Mouse (Mus musculus) embryo, embryonic 10.5 days (tissue): ENCODE results near the gene Etv6.

Source experiments
- DNase-seq: peaks from one replicate; pipeline ENCODE4 v3.0.0-alpha.2; 2015; ENCODE audit warnings: low spot score

Gene Etv6

DNA sequence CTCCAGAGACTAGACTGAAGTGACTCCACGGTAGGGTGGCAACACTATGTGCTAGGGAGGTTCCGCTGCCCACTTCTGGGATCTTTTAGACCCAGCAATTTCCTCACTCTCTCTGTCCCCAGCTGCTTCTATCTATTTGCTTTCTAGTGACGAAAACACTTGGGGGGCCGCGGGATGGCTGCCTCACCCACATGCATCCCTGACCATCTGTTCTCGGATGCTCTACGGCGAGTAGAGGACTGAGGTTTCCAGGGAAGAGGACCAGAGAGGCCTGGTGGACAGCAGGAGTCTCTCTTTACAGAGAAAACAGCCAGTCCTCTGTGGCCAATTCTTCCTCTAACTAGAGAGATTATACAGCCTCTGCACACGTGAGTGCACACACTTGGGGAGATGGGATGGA lies 43.6 kb downstream of the Etv6 start:
- DNase-seq = no peak

DNA sequence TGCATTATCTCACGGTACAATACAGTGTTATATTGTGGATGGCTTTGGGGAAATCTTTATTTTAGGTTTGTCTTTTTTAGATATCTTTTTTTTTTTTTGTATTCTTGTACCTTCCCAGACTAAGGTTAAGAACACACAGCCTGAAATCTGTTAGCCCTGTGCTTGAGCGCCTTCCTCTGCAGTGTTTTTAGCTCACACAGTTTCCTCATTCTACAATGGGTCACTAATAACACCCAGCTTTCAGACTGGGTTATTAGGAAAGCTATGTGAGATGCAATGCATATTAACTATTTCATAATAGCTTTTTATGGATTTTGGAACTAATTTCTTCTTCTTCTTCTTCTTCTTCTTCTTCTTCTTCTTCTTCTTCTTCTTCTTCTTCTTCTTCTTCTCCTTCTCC lies 44.1 kb downstream of the Etv6 start:
- DNase-seq = no peak

DNA sequence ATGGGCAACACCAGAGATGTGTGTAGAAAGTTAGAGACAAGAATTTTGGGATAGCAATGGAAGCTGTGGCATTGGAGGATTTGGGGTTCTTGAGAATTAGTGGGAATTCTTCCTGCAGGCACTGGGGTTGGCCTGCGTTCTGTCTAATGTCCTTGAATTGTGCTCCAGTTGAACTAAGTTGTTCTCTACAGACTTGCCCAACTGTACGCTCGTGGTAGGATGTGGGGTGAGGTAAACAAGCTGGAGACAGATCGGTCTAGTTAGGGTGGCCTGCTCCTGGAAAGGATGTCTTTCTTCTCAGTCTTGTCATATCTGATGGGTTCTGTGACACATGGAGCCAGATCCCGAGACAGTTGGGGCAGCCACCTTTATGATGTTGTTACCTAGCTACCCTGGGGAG lies 45.4 kb downstream of the Etv6 start:
- DNase-seq = no peak

DNA sequence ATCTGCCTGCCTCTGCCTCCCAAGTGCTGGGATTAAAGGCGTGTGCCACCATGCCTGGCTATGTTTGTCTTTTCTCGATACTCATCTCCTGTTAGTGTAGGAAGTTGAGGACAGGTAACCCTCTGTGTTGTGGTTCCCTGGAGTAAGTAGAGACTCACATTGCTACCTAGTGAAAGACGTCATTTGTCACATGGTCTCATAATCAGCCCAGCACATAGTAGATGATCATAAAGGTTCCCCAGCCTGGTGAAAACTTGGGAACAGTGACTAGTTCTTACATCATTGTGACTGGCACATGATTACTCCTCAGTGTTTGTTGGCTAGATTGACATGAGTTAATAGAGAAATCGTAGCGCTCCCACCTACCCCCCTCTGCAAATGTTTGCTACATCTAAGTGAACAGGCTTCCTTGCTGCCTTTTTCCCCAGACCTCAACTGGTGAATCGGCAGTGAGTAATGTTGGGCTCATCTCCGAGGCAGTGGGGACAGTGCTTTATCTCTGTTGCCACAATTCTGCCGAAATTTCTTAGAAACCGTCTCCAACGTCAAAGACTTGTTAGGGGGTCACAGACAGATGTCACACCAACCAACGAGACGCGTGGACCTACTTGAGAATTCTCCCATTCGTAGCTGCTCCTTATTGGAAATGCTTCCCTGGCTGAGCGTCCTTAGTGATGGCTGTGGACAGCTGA lies 46.9 kb downstream of the Etv6 start:
- no peak for DNase-seq

DNA sequence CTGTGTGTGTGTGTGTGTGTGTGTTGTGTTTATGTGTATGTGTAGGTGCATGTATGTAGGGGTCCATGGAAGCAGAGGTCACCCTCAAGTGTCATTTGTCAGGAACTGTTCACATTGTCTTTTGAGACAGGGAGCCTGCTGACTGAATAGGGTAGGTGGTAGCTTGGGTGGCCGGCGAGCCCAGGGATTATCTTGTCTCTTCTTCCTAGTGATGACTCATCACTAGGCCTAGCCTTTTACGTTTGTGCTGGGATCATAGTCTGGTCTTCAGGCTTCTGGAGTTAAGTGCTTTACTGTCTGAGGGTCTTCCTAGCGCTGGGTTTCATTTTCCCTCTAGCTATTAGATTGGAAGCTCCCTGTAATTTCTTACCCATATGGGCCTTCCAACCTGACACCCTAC lies 47.9 kb downstream of the Etv6 start:
- no peak for DNase-seq

DNA sequence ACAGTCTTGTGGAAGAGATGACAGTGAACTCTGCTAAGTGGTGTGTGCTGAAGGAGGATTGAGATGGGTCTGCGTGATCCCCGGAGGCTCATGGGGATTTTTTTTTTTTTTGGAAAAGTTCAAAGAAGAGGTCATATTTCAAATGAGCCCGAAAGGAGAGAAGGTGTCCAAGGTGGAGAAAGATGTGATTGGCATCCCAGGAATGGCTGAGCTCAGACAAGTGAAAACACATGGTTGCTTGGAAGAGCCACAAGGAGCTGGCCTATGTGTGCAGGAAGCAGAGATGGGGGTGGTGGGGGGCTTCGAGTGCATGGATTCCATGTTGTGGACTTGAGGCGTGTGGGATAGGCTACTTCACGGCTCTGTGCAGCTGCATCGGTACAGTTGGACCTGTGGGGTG lies 50.9 kb downstream of the Etv6 start:
- DNase-seq = peak; percentile 24

DNA sequence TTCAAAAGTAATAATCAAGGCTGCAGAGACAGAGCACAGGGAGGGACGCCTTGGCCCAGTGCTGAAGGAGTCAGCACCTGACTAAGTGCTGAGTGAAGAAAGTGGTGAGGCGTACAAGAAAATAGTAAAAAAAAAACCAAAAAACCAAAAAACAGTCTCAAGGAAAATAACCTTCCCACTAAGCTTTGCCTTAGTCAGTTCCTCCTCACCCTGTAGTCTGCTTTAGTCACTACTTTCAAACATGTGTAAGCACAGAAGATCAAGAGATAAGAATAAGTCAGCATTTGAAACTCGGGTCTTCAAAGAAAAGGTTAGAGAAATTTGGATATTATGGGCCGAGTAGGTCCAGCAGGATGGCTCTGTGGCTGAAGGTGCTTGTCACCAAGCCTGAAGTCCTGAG lies 52.2 kb downstream of the Etv6 start:
- no peak for DNase-seq

DNA sequence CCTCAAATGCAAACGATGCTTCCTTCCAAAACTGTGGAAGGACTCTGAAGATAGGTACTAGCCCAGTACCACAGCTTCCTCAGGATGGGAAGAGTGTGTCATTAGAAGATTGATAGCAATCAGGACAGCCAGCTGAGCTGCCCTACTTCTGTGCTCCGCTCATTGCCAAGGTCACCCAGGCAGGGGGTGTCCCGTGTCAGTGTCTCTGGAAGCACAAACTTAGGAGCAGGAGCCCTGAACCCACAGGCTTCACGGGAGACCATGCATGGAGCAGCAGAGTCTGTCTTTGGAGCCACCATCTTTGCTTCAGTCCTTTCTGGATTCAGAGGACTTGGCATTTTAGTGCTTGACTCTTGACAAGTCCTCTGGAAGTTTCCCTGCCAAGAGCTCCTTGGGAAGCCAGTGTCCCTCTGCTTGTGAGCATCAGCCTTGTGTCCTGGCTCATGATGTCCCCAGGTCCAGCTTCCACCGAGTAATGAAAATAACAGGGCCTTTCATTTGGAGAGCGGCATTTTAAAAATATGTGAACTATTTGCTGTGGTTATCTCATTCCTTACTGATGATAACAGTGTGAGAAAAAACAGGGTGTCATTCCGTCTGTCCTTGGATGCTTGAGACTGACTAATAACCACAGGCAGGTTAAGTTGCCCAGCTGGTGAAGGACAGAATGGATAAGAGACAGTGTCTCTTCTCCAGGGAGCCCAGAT lies 54.3 kb downstream of the Etv6 start:
- DNase-seq = no peak

DNA sequence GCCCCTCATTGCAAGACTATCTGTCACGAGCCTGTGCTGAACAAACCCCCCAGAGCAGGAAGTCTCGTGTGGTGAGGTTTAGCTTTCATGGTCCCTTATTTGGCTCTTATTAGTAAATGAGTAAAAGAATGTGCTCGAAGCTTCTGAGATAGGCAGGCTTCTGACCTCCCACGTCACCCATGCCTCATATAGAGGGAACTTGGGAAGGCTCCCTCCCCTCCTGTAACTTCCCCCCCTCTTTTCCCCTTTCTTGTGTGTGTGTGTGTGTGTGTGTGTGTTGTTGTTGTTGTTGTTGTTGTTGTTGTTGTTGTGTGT lies 54.8 kb downstream of the Etv6 start:
- DNase-seq = no peak

DNA sequence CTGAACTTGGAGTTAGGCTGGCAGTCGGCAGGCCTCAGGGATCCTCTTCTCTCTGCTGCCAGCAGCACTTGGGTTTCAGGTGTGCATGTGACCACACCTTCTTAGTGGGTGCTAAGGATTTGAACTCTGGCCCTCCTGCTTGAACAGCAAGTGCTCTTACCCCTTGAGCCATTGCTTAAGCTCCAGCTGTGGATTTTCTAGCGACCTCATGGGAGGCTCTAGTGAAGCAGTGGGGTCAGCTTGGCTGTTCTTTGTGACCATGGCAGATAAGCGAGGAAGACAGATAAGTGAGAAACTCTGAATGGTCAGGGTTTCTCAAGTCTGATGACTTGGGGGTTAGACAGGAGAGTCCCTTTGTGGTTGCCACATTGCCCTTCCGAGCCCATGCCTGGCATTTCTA lies 55.4 kb downstream of the Etv6 start:
- DNase-seq = no peak

DNA sequence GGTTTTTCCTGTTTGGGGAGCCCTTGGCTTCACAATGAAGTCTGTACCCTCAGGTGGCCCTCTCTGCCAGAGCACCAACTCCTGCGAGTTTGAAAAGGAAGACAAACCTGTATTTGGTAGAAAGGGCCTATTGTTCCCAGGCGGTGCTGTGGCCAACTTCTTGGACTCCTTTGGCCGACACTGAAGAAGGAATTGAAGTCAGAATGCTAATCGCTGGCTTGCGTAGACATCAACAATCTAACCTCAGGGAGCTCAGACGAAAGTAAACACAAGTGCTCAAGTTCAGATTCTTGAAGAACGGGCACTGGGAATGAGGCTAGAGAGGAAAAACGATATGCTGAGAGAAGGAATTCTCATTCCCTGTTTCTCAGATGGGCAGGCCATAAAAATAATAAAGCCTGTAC lies 55.9 kb downstream of the Etv6 start:
- peak; percentile 15 for DNase-seq

DNA sequence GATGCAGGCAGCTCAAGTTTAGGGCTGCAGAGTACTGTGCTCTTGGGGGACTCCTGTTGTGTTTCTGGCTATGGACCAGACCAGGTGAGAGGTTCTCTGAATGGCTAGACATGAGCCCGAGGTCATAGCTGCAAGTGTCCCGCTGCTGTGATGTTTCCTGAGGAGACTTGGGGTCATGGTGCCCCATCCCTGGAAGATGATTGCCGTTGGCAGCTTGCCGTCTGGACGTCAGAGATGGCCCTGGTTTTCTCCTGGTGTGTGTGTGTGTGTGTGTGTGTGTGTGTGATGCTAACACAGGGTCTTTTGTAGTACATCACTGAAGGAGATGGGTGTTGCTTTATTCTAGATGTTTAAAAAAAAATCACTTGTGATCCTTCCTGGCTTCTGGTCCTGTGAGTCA lies 58.6 kb downstream of the Etv6 start:
- no peak for DNase-seq

DNA sequence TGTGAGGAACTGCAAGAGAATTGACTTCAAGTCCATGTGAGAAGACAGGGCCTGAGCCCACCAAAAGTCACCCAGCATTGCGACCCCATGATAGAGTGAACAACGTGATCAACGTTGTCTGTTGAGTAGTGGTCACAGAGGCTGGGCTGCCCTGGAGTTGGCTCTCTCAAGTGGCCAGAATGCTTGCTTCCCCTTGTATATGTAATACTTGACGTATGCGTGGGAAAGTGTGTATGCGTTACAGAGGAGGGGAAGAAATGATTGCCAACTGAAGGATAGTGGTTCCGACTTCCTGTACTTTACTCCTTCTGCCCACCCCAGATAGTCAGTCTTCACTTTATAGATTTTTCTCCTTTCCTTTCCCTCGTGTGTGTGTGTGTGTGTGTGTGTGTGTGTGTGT lies 59.1 kb downstream of the Etv6 start:
- DNase-seq = no peak

DNA sequence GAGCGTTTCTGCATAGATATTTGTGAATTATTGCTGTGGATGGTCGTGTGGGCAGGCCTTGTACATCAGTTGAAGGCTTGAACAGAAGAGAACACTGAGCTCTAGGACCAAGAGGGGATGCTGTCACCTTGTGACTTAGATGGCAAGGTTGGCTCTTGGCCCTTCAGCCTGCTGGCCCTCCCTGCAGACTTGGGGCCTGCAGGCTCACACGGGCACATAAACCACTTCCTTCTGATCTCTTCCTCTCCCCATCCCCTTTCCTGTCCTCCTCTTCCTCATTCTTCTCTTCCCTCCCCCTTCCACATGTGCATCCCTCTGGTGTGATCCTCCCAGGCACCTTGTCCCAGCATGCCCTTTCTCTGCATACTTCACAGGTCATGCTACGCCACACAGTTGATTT lies 60.1 kb downstream of the Etv6 start:
- DNase-seq = no peak

DNA sequence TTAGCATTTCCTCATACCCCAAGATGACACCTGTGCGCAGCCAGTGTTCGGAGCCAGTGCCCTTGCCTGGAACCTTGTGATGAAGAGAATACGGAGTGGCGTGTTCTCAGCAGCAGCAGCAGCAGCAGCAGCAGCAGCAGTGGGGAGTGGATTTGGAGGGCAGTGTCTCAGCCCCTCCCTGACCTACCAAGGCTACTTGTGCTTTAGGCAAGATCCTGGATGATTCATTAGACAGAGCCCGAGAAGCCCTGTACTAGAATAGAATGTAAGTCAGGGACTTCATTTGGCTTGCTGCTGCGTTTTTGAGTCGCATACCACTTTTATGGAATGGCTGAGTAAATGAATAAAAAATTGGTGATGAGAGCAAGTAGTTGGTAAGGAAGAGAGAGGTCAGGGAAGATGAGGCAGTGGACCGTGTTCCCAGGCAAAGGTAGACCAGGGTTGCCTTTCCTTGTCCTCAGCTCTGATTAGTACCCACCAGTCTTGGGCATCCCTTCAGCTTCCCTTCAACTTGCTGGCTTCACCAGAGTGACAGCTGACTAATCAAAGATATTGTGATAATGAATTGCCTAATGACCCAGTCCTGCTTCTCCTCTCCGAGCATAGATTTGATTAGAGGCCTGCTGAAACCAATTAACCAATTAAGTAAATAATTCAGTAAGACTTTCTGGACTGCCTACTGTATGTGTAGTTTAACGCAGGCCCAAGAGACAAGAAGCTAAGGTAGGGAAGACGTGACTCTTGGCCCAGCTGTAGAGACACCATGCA lies 64.7 kb downstream of the Etv6 start:
- no peak for DNase-seq

DNA sequence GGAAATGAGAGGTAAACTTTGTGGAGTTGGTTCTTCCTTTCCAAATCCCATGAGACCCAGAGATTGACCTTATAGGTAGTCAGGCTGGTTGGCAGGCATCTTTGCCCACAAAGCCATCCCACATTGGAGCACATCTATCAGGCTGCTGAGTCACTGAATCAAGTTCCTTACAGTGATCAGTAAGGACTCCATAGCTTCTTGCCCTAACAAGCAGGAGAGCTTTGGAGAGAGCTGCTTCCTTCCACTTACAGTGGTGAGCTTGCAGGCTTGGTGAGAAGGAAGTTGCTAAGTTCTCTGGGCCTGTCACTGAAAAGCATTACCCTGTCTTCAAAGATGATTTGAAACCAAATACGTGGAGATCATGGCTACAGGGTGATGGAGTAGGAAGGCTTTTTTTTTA lies 66.9 kb downstream of the Etv6 start:
- DNase-seq = no peak

DNA sequence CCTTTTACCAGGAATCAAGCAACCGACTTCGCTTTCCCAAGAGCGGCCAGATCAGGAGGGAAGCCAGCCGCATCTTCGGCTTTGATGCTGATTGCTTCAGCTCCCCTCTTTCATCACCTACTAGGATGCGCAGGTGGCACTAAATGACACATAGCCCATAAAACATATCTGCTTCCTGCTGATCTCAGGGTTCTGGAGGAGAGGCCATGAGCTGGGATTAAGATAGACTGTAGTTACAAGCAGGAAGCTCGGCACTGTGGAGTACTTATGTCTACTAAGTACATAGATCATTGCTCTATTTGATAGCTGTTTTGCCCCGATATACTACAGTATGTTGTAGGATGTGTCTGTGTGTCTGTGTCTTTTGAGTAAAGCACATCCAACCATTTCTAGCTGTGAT lies 68.0 kb downstream of the Etv6 start:
- DNase-seq = no peak

DNA sequence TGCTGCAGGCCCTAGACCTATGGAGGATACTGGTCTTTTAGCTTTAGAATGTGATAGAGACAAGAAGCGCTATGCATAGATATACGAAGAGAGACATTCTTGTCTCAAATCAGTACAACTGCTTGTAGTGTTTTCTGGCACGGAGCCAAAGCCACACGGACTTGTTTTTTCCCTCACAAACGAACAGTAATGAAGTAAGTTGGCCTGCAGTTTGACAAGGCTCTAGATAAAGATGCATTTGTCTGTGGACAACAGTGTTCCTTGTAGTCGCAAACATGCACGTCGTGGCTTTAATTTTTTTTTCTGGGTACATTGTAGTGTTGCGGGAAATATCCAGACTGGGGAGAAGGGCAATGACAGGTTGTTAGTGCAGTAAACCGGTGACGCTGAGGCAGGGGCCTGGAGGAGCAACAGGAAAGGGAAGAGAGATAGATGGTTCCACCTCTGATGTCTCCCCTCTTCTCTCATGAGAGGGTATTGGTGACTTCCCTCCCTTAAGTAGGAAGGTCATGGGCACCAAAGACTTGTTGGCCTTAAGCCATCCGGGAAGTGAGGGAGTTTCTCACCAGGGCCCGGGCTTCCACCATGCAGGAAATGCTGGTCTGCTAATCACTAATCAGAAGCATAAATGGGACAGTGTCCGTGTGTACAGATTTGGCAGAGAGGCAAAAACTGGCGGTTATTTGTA lies 70.2 kb downstream of the Etv6 start:
- no peak for DNase-seq

DNA sequence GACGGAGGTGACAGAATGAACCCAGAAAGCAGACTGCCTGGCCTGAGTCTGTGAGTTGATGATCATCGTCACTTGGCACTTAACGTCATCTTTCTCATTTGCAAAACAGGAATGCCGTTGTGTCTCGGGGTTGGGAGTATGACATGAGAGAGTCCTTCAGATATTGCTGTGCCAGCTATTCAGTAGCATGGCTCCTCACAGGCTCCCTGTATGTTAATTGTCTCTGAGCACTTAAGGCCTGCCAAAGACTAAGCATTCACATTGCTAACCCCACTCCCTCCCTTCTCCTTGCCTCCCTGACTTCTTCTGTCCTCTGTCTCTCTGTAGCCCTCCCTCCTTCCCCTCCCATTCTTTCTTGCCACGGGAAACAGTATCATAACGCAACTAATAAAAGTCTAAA lies 72.2 kb downstream of the Etv6 start:
- no peak for DNase-seq

DNA sequence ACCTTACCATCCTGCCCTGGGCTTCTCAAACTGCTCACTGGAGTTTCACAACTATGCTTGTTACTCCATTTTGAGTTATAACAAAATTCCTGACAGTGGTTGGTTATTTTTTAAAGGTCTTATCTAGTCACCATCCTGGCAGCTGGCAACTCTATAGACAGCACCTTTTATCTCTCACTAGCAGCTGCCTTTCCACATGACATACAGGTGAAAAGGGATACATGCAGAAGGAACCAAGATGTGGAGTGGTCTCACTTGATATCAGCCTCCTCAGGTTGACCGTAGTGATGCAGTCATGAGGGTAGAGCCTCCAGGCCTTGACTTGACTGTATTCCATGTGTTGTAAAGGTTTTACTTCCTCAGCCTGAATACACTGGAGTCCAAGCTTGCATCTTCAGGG lies 74.2 kb downstream of the Etv6 start:
- no peak for DNase-seq

DNA sequence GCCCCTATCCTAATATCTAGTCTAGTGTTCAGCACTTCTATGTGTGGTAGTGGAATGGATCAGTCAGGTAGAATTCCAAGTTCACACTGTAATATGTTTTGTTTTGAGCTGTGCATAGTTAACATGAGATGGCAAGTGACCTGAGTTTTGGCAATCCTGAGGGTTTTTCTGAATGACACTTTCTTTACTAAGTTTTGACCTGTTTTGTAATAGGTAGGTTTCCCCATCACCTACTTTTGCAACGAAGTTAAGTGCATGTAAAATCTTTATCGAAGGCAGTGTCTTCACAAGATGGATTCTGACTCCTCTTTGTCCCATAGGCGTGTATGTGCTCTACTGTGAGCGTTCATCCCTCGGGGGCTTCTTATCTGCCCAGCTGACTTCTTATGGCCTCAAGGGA lies 74.7 kb downstream of the Etv6 start:
- no peak for DNase-seq

DNA sequence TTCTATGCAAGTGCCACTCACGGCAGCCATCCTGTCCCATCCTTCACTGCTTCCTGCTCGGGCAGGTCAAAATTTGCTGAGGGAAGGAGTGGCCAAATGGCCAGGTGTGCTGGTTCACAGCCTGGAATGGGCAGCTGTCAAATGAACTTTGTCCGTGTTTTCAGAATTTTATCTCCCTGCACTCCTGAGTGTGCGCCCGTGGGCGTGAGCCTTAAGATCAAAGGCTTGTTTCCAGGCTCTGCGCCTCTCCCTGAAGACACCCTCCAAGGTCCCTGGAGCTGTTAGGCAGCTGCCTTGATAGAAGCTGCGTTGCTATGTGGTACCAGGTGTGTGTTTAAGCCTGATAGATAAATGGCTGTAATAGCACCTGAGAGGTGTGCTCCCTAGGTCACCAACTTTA lies 76.1 kb downstream of the Etv6 start:
- no peak for DNase-seq

DNA sequence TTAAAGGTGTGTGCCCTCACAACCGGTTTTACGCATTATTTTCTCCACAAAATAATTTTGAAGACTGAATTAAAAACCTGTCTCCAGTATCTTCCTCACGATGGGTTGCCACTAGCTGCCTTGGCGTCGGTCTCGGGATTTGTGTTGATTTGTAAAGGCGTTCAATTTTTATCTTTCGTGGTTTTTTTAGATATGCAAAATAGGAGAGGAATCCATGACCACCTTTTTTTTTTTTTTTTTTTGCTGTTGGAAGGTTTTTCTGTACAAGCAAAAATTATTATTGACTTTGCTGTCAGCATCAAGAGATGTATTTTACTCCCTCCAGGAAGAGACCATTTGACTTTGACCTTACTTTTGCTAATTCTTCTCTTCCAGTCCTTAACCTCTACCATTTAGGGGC lies 77.3 kb downstream of the Etv6 start:
- no peak for DNase-seq
